Mouse (Mus musculus): Measurements from ENCODE around the gene Ndufb4. TPM values are rescaled to one million over a fixed set of nuclear protein-coding genes. Genes with fewer than 3 reads are reported as not detected.

The Ndufb4 gene
- polyA plus RNA-seq, 1 experiment: 109 TPM

DNA sequence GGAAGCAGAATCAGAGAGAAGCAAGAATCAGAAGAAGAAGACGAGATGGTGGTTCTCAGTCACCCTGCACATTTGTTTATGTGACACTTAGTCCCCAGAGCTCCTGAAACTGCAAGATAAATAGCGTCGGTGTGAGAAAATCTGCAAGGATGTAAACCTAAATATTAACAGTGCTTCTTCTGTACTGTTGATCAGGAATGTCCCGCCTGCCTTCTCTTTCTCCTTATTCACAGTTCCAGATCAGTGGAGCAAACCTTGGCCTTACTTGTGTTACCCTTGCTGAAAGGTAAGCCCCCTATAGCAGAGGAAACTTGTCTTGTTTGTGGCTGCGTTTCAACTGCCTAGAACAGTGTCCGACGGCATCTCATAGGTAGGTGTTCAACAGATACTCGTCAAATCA, 23.3 kb upstream of the Ndufb4 start:
- Histone ChIP-seq H3K27ac (ENCODE audit: insufficient read depth, low read depth, low read length) (no peak overlapping the region), H3K4me3 (ENCODE audit: low read depth, low read length) (no peak overlapping the region), H3K36me3 (ENCODE audit: control insufficient read depth, insufficient read depth, low read length) (no peaks in the 10 kb centered on the region), H3K4me1 (ENCODE audit: control insufficient read depth, insufficient read depth, insufficient read length, low read length) (no peaks in the 10 kb centered on the region), H3K27me3 (ENCODE audit: control insufficient read depth, insufficient read depth, low read length) (no peaks in the 10 kb centered on the region)
- no peak for TF ChIP-seq CTCF (IDR thresholded peaks at IDR 0.05; ENCODE audit: extremely low read depth, insufficient read length, insufficient replicate concordance, low read depth, low read length)
- no peak for TF ChIP-seq POLR2A (IDR thresholded peaks at IDR 0.05; ENCODE audit: low read depth, low read length)
- 86% methylated on average over 8 of the region's 8 CpGs for WGBS

DNA sequence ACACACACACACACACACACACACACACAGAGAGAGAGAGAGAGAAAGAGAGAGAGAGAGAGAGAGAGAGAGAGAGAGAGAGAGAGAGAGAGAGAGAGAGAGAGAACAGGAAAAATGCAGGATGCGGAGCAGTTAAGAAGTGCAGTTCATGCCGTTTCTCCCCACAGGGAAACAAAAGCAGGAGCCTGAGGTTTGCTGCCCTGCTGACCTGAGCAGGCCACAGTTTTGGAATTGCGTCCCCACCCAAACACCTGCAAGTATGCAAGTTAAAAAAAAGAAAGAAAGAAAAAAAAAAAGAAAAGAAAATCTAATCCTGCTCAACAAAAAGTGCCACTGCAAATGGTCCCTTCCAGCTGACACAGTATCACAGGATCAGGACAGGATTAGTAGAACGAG, 22.4 kb upstream of the Ndufb4 start:
- no peak overlapping the region for H3K4me3 ChIP-seq (ENCODE audit: low read depth, low read length)
- no peak overlapping the region for H3K27ac ChIP-seq (ENCODE audit: insufficient read depth, low read depth, low read length)
- H3K36me3 ChIP-seq (ENCODE audit: control insufficient read depth, insufficient read depth, low read length): no peaks in the 10 kb centered on the region
- no peaks in the 10 kb centered on the region for H3K4me1 ChIP-seq (ENCODE audit: control insufficient read depth, insufficient read depth, insufficient read length, low read length)
- no peak for TF ChIP-seq POLR2A (IDR thresholded peaks at IDR 0.05; ENCODE audit: low read depth, low read length)
- no peak for TF ChIP-seq CTCF (IDR thresholded peaks at IDR 0.05; ENCODE audit: extremely low read depth, insufficient read length, insufficient replicate concordance, low read depth, low read length)
- WGBS: 68% methylated on average over 4 of the region's 4 CpGs
- no peaks in the 10 kb centered on the region for H3K27me3 ChIP-seq (ENCODE audit: control insufficient read depth, insufficient read depth, low read length)

DNA sequence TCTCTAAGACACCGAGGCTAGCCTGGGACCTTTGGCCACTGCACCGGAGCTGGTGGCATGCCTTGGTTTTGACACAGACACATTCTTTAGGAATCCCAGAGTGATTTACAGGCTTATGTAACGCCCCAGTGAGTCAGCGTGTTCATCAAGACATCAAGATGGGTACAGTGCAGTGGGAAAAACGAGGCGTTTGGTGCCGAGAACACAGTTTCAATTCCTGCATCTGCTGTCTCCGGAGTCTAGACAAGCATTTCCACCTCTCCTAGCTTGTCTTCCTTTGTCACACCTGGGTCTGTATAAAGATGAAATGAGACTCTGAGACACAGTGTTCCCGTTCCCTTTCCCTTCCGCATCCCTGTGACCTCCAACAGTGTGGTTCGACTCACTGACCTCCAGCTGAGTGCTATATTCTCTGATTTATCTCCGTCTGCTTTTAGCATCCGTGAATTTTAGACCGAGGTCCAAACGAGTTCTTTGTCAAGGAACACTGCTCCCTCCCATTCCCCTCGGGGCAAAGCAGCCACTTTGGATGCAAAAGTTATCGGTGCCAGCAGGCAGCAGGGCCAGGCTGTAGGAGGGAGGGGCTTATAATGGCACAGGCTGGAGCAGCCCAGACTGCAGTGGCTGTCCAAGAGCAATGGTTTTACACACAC, 21.9 kb upstream of the Ndufb4 start:
- no peak for TF ChIP-seq POLR2A (IDR thresholded peaks at IDR 0.05; ENCODE audit: low read depth, low read length)
- TF ChIP-seq CTCF (IDR thresholded peaks at IDR 0.05; ENCODE audit: extremely low read depth, insufficient read length, insufficient replicate concordance, low read depth, low read length): no peak
- 63% methylated on average over 17 of the region's 17 CpGs for WGBS
- H3K4me3 ChIP-seq (ENCODE audit: low read depth, low read length): no peak overlapping the region

DNA sequence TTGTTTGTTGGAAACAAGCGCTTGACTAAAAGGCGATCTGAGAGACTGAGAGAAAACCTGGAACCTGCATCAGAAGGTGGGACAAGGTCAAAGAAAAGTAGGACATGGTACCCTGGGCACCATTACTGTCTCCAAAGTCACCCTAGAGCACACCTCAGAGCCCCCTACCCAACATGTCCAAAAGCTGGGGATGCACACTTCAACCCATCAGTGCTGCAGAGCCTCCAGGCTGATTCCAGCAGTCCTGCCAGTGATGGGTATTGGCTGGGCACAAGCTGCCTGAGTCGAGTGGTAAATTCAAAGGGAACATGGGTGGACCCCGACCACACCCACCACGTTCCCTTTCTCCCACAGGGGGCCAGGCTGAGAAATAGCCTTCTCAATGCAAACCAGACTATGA, 21.1 kb upstream of the Ndufb4 start:
- TF ChIP-seq CTCF (IDR thresholded peaks at IDR 0.05; ENCODE audit: extremely low read depth, insufficient read length, insufficient replicate concordance, low read depth, low read length) (no peak), POLR2A (IDR thresholded peaks at IDR 0.05; ENCODE audit: low read depth, low read length) (no peak)
- Histone ChIP-seq H3K36me3 (ENCODE audit: control insufficient read depth, insufficient read depth, low read length) (no peaks in the 10 kb centered on the region), H3K4me1 (ENCODE audit: control insufficient read depth, insufficient read depth, insufficient read length, low read length) (no peaks in the 10 kb centered on the region), H3K27me3 (ENCODE audit: control insufficient read depth, insufficient read depth, low read length) (no peaks in the 10 kb centered on the region), H3K27ac (ENCODE audit: insufficient read depth, low read depth, low read length) (no peak overlapping the region), H3K4me3 (ENCODE audit: low read depth, low read length) (no peak overlapping the region)
- WGBS: 84% methylated on average over 5 of the region's 5 CpGs

More for the DNA sequence above, 21.9 kb upstream of the Ndufb4 start:
- Histone ChIP-seq H3K27ac (ENCODE audit: insufficient read depth, low read depth, low read length) (no peak overlapping the region), H3K4me1 (ENCODE audit: control insufficient read depth, insufficient read depth, insufficient read length, low read length) (no peaks in the 10 kb centered on the region), H3K27me3 (ENCODE audit: control insufficient read depth, insufficient read depth, low read length) (no peaks in the 10 kb centered on the region), H3K36me3 (ENCODE audit: control insufficient read depth, insufficient read depth, low read length) (no peaks in the 10 kb centered on the region)

DNA sequence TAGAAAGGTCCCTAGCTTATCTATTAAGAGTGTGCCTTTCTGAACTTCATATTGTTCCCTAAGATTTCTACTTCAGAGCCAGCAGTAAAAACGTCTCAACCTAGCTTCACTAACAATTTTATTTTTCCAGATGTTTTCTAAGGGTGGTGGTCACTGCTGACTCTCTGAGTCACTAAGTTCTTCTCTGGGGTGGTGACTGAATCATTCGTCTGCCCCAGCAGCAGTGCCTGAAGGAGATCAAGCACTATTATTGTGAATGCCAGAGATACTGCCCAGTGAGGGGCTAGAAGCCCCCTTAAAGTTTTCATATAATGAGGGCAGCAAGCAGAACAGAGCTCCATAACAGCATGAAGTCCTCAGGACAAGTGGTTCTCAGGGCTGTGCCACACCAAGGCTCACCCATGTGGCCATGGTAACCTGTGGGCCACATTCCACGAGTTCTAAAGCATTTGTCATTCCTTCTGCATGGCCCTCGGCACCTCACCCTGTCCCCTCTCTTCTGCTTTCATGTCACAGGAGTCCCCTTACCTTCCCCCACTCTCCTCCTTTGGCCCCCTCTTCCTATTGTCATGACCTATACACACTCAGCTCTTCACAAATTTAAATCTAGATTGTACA, 16.5 kb upstream of the Ndufb4 start:
- Histone ChIP-seq H3K4me3 (ENCODE audit: low read depth, low read length) (no peak overlapping the region), H3K27me3 (ENCODE audit: control insufficient read depth, insufficient read depth, low read length) (no peaks in the 10 kb centered on the region), H3K27ac (ENCODE audit: insufficient read depth, low read depth, low read length) (no peak overlapping the region), H3K36me3 (ENCODE audit: control insufficient read depth, insufficient read depth, low read length) (no peaks in the 10 kb centered on the region), H3K4me1 (ENCODE audit: control insufficient read depth, insufficient read depth, insufficient read length, low read length) (no peaks in the 10 kb centered on the region)
- TF ChIP-seq CTCF (IDR thresholded peaks at IDR 0.05; ENCODE audit: extremely low read depth, insufficient read length, insufficient replicate concordance, low read depth, low read length) (no peak), POLR2A (IDR thresholded peaks at IDR 0.05; ENCODE audit: low read depth, low read length) (no peak)
- WGBS: 26% methylated on average over 4 of the region's 4 CpGs

DNA sequence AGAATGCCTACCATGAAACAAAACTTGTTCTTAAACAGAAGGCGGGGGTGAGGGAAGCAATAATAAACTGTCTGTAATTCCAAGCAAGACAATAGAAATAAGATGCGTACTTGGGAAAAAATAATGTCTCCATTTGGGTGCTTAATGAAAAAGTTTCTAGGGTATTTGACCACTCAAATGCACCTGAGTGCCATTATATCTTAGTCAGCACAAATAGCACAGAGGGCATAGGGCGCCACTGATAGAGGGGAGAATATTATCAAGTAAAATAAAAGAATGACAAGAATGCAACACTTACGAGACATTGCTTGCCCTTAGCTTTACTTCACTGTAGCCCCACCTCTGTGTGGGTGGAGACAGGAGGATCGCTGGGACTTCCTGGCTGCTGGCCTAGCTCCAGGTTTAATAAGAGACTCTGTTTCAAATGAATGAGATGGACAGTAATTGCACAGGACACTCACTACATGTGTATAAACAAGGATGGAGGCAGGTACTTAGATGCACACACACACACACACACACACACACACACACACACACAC, 11.2 kb upstream of the Ndufb4 start:
- Histone ChIP-seq H3K27me3 (ENCODE audit: control insufficient read depth, insufficient read depth, low read length) (no peaks in the 10 kb centered on the region), H3K4me1 (ENCODE audit: control insufficient read depth, insufficient read depth, insufficient read length, low read length) (no peaks in the 10 kb centered on the region), H3K36me3 (ENCODE audit: control insufficient read depth, insufficient read depth, low read length) (no peaks in the 10 kb centered on the region), H3K4me3 (ENCODE audit: low read depth, low read length) (no peak overlapping the region), H3K27ac (ENCODE audit: insufficient read depth, low read depth, low read length) (no peak overlapping the region)
- WGBS: 50% methylated on average over 5 of the region's 5 CpGs
- TF ChIP-seq CTCF (IDR thresholded peaks at IDR 0.05; ENCODE audit: extremely low read depth, insufficient read length, insufficient replicate concordance, low read depth, low read length) (no peak), POLR2A (IDR thresholded peaks at IDR 0.05; ENCODE audit: low read depth, low read length) (no peak)

DNA sequence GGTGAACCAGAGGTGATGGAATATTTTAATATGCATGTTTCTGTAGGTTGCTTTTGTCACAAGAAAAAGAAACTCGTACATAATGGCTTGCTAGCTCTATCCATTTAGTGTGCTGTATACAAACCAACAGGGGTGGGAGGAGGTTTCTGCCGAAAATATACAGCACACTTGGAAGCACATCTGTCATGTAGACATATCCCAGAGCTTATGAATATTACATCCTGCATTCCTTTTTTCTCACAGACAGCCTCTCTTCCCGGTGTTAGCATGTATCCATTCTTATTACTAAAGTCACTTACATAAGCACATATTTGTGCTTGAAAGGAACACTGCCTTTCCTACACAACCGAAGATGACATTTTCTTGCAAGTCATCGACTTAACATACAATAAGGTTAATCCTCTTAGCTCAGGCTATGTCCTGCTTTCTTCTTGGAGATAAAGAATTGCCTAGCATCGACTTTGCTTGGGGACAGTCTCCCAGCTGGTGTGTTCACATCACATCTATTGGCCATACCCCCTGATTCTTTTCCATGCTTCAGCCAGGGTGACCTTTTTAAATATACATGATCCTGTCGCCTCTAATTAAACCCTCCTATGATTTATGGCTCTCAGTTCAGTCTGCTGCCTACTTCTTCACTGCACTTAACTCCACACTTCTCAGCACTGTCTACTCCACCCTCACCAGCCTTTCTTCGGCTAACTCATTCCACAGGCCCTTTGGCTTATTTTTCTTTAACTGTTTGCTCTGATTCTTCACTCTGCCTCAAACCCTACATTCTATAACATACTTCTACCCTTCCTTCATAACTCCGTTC, 9.6 kb upstream of the Ndufb4 start:
- H3K4me3 ChIP-seq (ENCODE audit: low read depth, low read length): no peak overlapping the region
- TF ChIP-seq POLR2A (IDR thresholded peaks at IDR 0.05; ENCODE audit: low read depth, low read length) (no peak), CTCF (IDR thresholded peaks at IDR 0.05; ENCODE audit: extremely low read depth, insufficient read length, insufficient replicate concordance, low read depth, low read length) (no peak)
- H3K36me3 ChIP-seq (ENCODE audit: control insufficient read depth, insufficient read depth, low read length): no peaks in the 10 kb centered on the region
- no peaks in the 10 kb centered on the region for H3K4me1 ChIP-seq (ENCODE audit: control insufficient read depth, insufficient read depth, insufficient read length, low read length)
- no peaks in the 10 kb centered on the region for H3K27me3 ChIP-seq (ENCODE audit: control insufficient read depth, insufficient read depth, low read length)
- no peak overlapping the region for H3K27ac ChIP-seq (ENCODE audit: insufficient read depth, low read depth, low read length)
- WGBS: 61% methylated on average over 9 of the region's 9 CpGs
